8 mouse cellular contexts compared by ENCODE assay signal in genomic region chr2:126933921-126934320, GRCm38 (mm10). TPM values are rescaled to one million over a fixed set of nuclear protein-coding genes. Genes with fewer than 3 reads are reported as not detected.
DNase-seq lines count a peak whose midpoint lies in the region; ATAC-seq and TF ChIP-seq lines count a peak whose summit lies in the region.

No protein-coding gene starts in this region.

- no peak for DNase-seq in embryonic facial prominence, embryonic 10.5 days (ENCODE audit: low spot score)
- no peak for DNase-seq in liver
- no peak for DNase-seq in cerebellum, postnatal 14 days
- DNase-seq in right cerebral cortex, postnatal 14 days, result no peak

- no peak for ATAC-seq in embryonic facial prominence, embryonic 12.5 days (ENCODE audit: insufficient number of reproducible peaks, insufficient read depth, low FRiP score, low TSS enrichment)
- no peak for ATAC-seq in liver, embryonic 12.5 days
- no peak for ATAC-seq in hindbrain, embryonic 13.5 days (ENCODE audit: low FRiP score)

- 0 out of 2 replicates have a peak overlapping the region, but pooled peaks have one; percentile 3 for H3K27ac ChIP-seq in embryonic facial prominence, embryonic 12.5 days
- H3K27ac ChIP-seq in embryonic facial prominence, embryonic 10.5 days (replicated peaks), result no peak overlapping the region
- H3K27ac ChIP-seq in liver, embryonic 12.5 days, result no peak overlapping the region
- peak overlapping the region; percentile 19; the same call in 1 of the 2 replicates for H3K27ac ChIP-seq in hindbrain, embryonic 13.5 days

- H3K79me2 ChIP-seq in myocyte (ENCODE audit: control insufficient read depth, insufficient read depth), result peaks cover 8% of the 10 kb centered on the region

- peak overlapping the region; percentile 62; the same call in 1 of the 2 replicates for H3K4me2 ChIP-seq in embryonic facial prominence, embryonic 12.5 days (replicated peaks)
- H3K4me2 ChIP-seq in liver, embryonic 12.5 days, result peak overlapping the region; percentile 72
- peak overlapping the region; percentile 71; the same call in 1 of the 2 replicates for H3K4me2 ChIP-seq in hindbrain, embryonic 13.5 days
- H3K4me2 ChIP-seq in myocyte (ENCODE audit: low read depth), result peak overlapping the region; percentile 83

- no peak overlapping the region for H3K4me3 ChIP-seq in embryonic facial prominence, embryonic 12.5 days
- H3K4me3 ChIP-seq in embryonic facial prominence, embryonic 10.5 days, result no peak overlapping the region
- H3K4me3 ChIP-seq in liver, embryonic 12.5 days, result peak overlapping the region; percentile 74; the same call in 1 of the 2 replicates
- no peak overlapping the region for H3K4me3 ChIP-seq in hindbrain, embryonic 13.5 days
- peak overlapping the region; percentile 92 for H3K4me3 ChIP-seq in myocyte

- peaks cover 3% of the 10 kb centered on the region; the same call in 1 of the 2 replicates for H3K4me1 ChIP-seq in embryonic facial prominence, embryonic 12.5 days
- peaks cover 17% of the 10 kb centered on the region for H3K4me1 ChIP-seq in embryonic facial prominence, embryonic 10.5 days
- H3K4me1 ChIP-seq in liver, embryonic 12.5 days, result peaks cover 21% of the 10 kb centered on the region
- peaks cover 16% of the 10 kb centered on the region for H3K4me1 ChIP-seq in hindbrain, embryonic 13.5 days (replicated peaks)

- H3K9ac ChIP-seq in embryonic facial prominence, embryonic 12.5 days, result no peak overlapping the region
- H3K9ac ChIP-seq in liver, embryonic 12.5 days, result no peak overlapping the region; the same call in 1 of the 2 replicates
- H3K9ac ChIP-seq in hindbrain, embryonic 13.5 days, result no peak overlapping the region

- H3K36me3 ChIP-seq in embryonic facial prominence, embryonic 12.5 days, result no peaks in the 10 kb centered on the region
- no peaks in the 10 kb centered on the region for H3K36me3 ChIP-seq in embryonic facial prominence, embryonic 10.5 days (replicated peaks)
- no peaks in the 10 kb centered on the region for H3K36me3 ChIP-seq in liver, embryonic 12.5 days
- no peaks in the 10 kb centered on the region for H3K36me3 ChIP-seq in hindbrain, embryonic 13.5 days
- no peaks in the 10 kb centered on the region for H3K36me3 ChIP-seq in myocyte (ENCODE audit: control insufficient read depth, insufficient read depth)

- no peak overlapping the region for H3ac ChIP-seq in myocyte (ENCODE audit: control insufficient read depth, insufficient read length)

- H3K27me3 ChIP-seq in embryonic facial prominence, embryonic 12.5 days, result no peaks in the 10 kb centered on the region
- H3K27me3 ChIP-seq in embryonic facial prominence, embryonic 10.5 days (replicated peaks; ENCODE audit: low read depth, poor library complexity, severe bottlenecking), result no peaks in the 10 kb centered on the region
- no peaks in the 10 kb centered on the region for H3K27me3 ChIP-seq in liver, embryonic 12.5 days (replicated peaks)
- 0 out of 2 replicates have a peak, but pooled peaks cover 2% of the 10 kb centered on the region for H3K27me3 ChIP-seq in hindbrain, embryonic 13.5 days
- no peaks in the 10 kb centered on the region for H3K27me3 ChIP-seq in myocyte (ENCODE audit: control insufficient read depth, insufficient read depth, insufficient read length)

- no peak for TF ChIP-seq POLR2A in myocyte (IDR thresholded peaks at IDR 0.05; ENCODE audit: insufficient read length, low read depth)

- H3K9me3 ChIP-seq in embryonic facial prominence, embryonic 12.5 days, result no peaks in the 10 kb centered on the region
- no peaks in the 10 kb centered on the region for H3K9me3 ChIP-seq in embryonic facial prominence, embryonic 10.5 days
- H3K9me3 ChIP-seq in liver, embryonic 12.5 days (replicated peaks), result no peaks in the 10 kb centered on the region
- H3K9me3 ChIP-seq in hindbrain, embryonic 13.5 days, result no peaks in the 10 kb centered on the region

TF ChIP-seq in myocyte, 11 proteins besides CTCF, POLR2A, EP300 and RAD21:
- TF ChIP-seq USF1 (IDR thresholded peaks at IDR 0.05; ENCODE audit: low read depth), result no peak
- TF ChIP-seq SRF (IDR thresholded peaks at IDR 0.05; ENCODE audit: control insufficient read depth, insufficient read length, low read depth), result no peak
- TF ChIP-seq E2F4 (IDR thresholded peaks at IDR 0.05; ENCODE audit: insufficient read depth), result no peak
- TF ChIP-seq TCF3 (IDR thresholded peaks at IDR 0.05; ENCODE audit: insufficient read length, low read depth), result no peak
- TF ChIP-seq POLR2AphosphoS2 (IDR thresholded peaks at IDR 0.05; ENCODE audit: insufficient read length, low read depth), result no peak
- TF ChIP-seq MYOD1 (IDR thresholded peaks at IDR 0.05; ENCODE audit: control insufficient read depth in 1 of 3, insufficient read length in 2 of 3, low read depth in 2 of 3), result no peak
- TF ChIP-seq MYOG (IDR thresholded peaks at IDR 0.05; ENCODE audit: control insufficient read depth in 1 of 3, insufficient read depth in 1 of 3, insufficient read length in 2 of 3, low read depth in 2 of 3), result no peak
- TF ChIP-seq REST (IDR thresholded peaks at IDR 0.05; ENCODE audit: insufficient read depth, insufficient read length), result no peak
- no peak for TF ChIP-seq TCF12 (IDR thresholded peaks at IDR 0.05; ENCODE audit: insufficient read depth, poor library complexity, severe bottlenecking)
- TF ChIP-seq CEBPB (IDR thresholded peaks at IDR 0.05; ENCODE audit: insufficient read depth, poor library complexity, severe bottlenecking), result no peak
- no peak for TF ChIP-seq MAX (IDR thresholded peaks at IDR 0.05; ENCODE audit: low read depth)

RNA-seq across cellular contexts. Expression of gene Sppl2a, which starts 0.9 kb away (rescaled TPM):
- 41.4 and 47.1 TPM in 2 replicates for polyA plus RNA-seq in embryonic facial prominence, embryonic 12.5 days (2016; fragmentation: Nextera tagmentation; extraction: Ambion mirVana)
- polyA plus RNA-seq in embryonic facial prominence, embryonic 10.5 days (2016; fragmentation: Nextera tagmentation; extraction: Ambion mirVana), result 28.5 and 28.7 TPM in 2 replicates
- 23.6 and 25.0 TPM in 2 replicates for polyA plus RNA-seq in liver, embryonic 12.5 days (2016; fragmentation: Nextera tagmentation; extraction: Ambion mirVana)
- polyA plus RNA-seq in hindbrain, embryonic 13.5 days (2015; fragmentation: Nextera tagmentation; extraction: Ambion mirVana), result 34.5 and 35.7 TPM in 2 replicates
- polyA plus RNA-seq in myocyte (2012; fragmentation: generic; extraction: Trizol), result 14.9 TPM

RNA-seq across cellular contexts. Expression of gene Trpm7, which starts 57.9 kb away (rescaled TPM):
- polyA plus RNA-seq in embryonic facial prominence, embryonic 12.5 days (2016; fragmentation: Nextera tagmentation; extraction: Ambion mirVana), result 54.4 and 55.4 TPM in 2 replicates
- polyA plus RNA-seq in embryonic facial prominence, embryonic 10.5 days (2016; fragmentation: Nextera tagmentation; extraction: Ambion mirVana), result 53.5 and 60.0 TPM in 2 replicates
- polyA plus RNA-seq in liver, embryonic 12.5 days (2016; fragmentation: Nextera tagmentation; extraction: Ambion mirVana), result 25.4 and 25.7 TPM in 2 replicates
- 36.9 and 40.4 TPM in 2 replicates for polyA plus RNA-seq in hindbrain, embryonic 13.5 days (2015; fragmentation: Nextera tagmentation; extraction: Ambion mirVana)
- 5.9 TPM for polyA plus RNA-seq in myocyte (2012; fragmentation: generic; extraction: Trizol)

Comparison
In these comparisons a context has a peak if more than half of its experiments do, and no peak if none do; other contexts are left out.
1. H3K27ac ChIP-seq: peak in embryonic facial prominence, embryonic 12.5 days (single experiment) and hindbrain, embryonic 13.5 days (single experiment); none in embryonic facial prominence, embryonic 10.5 days (single experiment) and liver, embryonic 12.5 days (single experiment).
2. H3K4me3 ChIP-seq: peak in liver, embryonic 12.5 days (single experiment) and myocyte (single experiment); none in embryonic facial prominence, embryonic 12.5 days (single experiment), embryonic facial prominence, embryonic 10.5 days (single experiment) and hindbrain, embryonic 13.5 days (single experiment).
3. Peak in every context shown above with its lines, with median percentiles within 50 percentile points of each other: H3K4me2 ChIP-seq.